Mouse (Mus musculus) midbrain, embryonic 16.5 days (tissue): ENCODE data around the gene Fgf15. TPM values are rescaled to one million over a fixed set of nuclear protein-coding genes. Genes with fewer than 3 reads are reported as not detected.
"Not testable (repeated sequence)": the region's sequence is repeated elsewhere in the genome, so short reads cannot be mapped to it uniquely, and the experiment has no call there.

Experiments
- ATAC-seq: fragments of 200-750 bp; cut with Nextera tagmentation; 2 replicates; pipeline ENCODE4 v1.8.0; 2017; ENCODE audit warnings: moderate TSS enrichment
- H3K27ac ChIP-seq: fragments of 300-500 bp; sonication (generic); 2 replicates; pipeline ENCODE4 v1.5.1; 2014; ENCODE audit warnings: mild to moderate bottlenecking, low read length, mixed read lengths
- H3K27me3 ChIP-seq: fragments of 300-500 bp; sonication (generic); 2 replicates; pipeline ENCODE4 v1.6.1; 2014; ENCODE audit warnings: low read depth, low read length, mixed read lengths; ENCODE audit not compliant: control insufficient read depth, insufficient read depth
- H3K36me3 ChIP-seq: fragments of 300-500 bp; sonication (generic); 2 replicates; pipeline ENCODE4 v1.6.1; 2014; ENCODE audit warnings: mild to moderate bottlenecking, low read length, moderate library complexity, mixed read lengths; ENCODE audit not compliant: control insufficient read depth, insufficient read depth
- H3K4me1 ChIP-seq: fragments of 300-500 bp; sonication (generic); 2 replicates; pipeline ENCODE4 v1.6.1; 2014; ENCODE audit warnings: mild to moderate bottlenecking, low read length, mixed read lengths; ENCODE audit not compliant: control insufficient read depth, insufficient read depth
- H3K4me2 ChIP-seq: fragments of 300-500 bp; sonication (generic); 2 replicates; pipeline ENCODE4 v1.6.1; 2014; ENCODE audit warnings: mild to moderate bottlenecking, low read length, mixed read lengths
- H3K4me3 ChIP-seq: fragments of 300-500 bp; sonication (generic); 2 replicates; pipeline ENCODE4 v1.5.1; 2014; ENCODE audit warnings: low read depth, mild to moderate bottlenecking, low read length, moderate library complexity, mixed read lengths
- H3K9ac ChIP-seq: fragments of 300-500 bp; sonication (generic); 2 replicates; pipeline ENCODE4 v1.6.1; 2014; ENCODE audit warnings: low read depth, low read length, mixed read lengths
- H3K9me3 ChIP-seq: fragments of 300-500 bp; sonication (generic); replicated peaks from 2 replicates; pipeline ENCODE4 v1.6.1; 2014; ENCODE audit warnings: mild to moderate bottlenecking, low read length, mixed read lengths; ENCODE audit not compliant: control insufficient read depth, poor library complexity, severe bottlenecking
- WGBS: fragments of 180-500 bp; shearing (Covaris S2); extraction: QIAGEN DNeasy Blood & Tissue Kit; methylation state at CpG from one replicate; pipeline ENCODE4 v1.1.7; 2014; 5-methylcytosine and 5-hydroxymethylcytosine counted together
- polyA plus RNA-seq: library from polyadenylated mRNA; unstranded; fragments of >200 nt; fragmentation: Nextera tagmentation; extraction: Ambion mirVana; gene quantifications from 2 replicates; pipeline ENCODE4 v1.2.1, GENCODE M21; 2015

Fgf15 gene
- polyA plus RNA-seq, 1 experiment from 2014 or later: 19.0 TPM

DNA sequence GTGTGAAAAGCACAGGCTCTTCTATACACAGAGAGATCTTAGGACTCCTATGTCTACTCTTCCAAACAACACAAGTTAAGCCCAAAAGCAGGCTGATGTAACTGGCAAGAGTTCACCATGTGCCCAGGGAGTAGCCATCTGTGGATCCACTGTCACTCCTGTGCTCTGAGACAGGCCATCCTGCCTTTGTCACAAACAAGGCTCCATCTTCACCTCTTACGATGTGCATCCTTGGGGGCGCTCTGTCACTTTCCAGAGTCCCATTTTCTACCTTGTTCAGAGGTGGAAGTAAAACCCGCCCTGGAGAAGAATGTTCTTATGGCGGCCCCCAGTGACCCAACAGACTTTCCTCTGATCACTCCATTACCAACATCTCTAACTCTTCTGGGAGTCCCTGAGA, 1.6 kb upstream of the Fgf15 start:
- no peak overlapping the region; the same call in 1 of the 2 replicates for H3K27ac ChIP-seq
- H3K9ac ChIP-seq: no peak overlapping the region

DNA sequence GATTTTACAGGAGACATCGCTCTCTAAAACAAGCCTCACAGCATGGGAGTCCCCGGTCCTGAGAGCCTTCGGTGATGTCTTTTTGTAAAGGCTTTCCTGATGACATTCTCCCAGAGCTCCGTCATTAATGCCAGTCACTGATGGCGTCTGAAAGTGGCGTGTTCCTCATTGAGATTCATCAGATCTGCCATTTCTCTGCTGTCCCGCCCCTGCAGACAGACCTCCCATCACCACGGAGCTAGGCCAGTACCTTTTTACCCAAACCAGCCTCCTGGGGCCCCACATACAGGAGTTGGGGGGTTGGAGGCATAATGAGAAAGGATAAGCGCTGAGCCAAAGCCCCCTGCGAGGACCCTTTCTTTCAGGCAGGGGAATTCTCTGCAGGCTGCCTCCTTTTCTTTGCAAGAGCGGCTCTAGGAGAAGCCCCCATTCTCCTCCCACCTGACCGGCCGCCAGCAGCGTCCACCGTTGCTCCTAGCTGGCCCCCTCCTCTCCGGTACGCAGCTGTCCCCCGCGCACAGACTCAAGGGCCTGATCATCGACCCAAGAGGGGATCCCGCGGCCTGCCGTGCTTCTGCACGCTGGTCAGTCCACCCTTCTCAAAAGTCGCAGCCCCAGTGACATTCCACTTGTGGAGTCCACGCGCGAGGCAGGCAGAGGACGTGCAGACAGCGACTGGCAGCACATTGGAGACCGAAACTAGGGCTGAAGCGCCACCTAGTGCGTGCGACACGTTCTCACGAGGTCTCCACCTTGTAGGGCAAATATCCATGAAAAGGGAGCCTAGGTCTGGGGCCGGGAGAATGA, 823 bp upstream of the Fgf15 start:
- Histone ChIP-seq H3K9ac (peak overlapping the region; percentile 55), H3K4me1 (peaks cover 21% of the 10 kb centered on the region), H3K4me3 (peak overlapping the region; percentile 49), H3K27ac (no peak overlapping the region; the same call in 1 of the 2 replicates), H3K36me3 (no peaks in the 10 kb centered on the region), H3K4me2 (peak overlapping the region; percentile 93), H3K9me3 (no peaks in the 10 kb centered on the region), H3K27me3 (peaks cover 17% of the 10 kb centered on the region)
- peak; percentile 83 for ATAC-seq
- under 1% methylated on average over 37 of the region's 37 CpGs for WGBS

More for the DNA sequence above, 1.6 kb upstream of the Fgf15 start:
- no peaks in the 10 kb centered on the region for H3K9me3 ChIP-seq
- H3K4me3 ChIP-seq: peak overlapping the region; percentile 49
- 1% methylated on average over 4 of the region's 4 CpGs for WGBS
- H3K36me3 ChIP-seq: no peaks in the 10 kb centered on the region
- H3K4me1 ChIP-seq: peaks cover 21% of the 10 kb centered on the region
- peak overlapping the region; percentile 93 for H3K4me2 ChIP-seq
- no peak for ATAC-seq
- H3K27me3 ChIP-seq: peaks cover 17% of the 10 kb centered on the region

DNA sequence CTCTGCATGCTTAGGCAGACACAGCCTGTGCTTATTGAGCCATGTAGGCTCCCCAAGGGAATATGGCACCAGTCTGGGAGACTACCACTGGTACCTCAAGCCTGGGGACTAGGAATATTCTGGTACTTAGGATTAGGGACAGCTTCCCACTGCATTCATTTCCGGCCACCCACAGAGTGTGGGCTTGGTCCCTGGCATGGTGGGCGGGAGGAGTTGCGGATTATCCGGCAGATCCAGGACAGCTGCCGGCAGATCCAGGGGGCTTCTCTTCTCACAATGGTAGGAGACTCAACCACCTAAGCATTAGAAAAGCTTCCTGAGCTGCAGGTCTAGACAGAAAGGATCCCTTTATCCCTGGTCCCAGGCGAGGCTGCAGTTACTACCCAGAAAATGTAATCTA, 2.2 kb downstream of the Fgf15 start:
- H3K4me3 ChIP-seq: no peak overlapping the region; the same call in 1 of the 2 replicates
- H3K9me3 ChIP-seq: no peaks in the 10 kb centered on the region
- peaks cover 17% of the 10 kb centered on the region for H3K27me3 ChIP-seq
- H3K4me2 ChIP-seq: peak overlapping the region; percentile 3; the same call in 1 of the 2 replicates
- 19% methylated on average over 6 of the region's 6 CpGs for WGBS
- no peak overlapping the region for H3K27ac ChIP-seq
- H3K9ac ChIP-seq: no peak overlapping the region
- no peak for ATAC-seq
- H3K36me3 ChIP-seq: no peaks in the 10 kb centered on the region
- peaks cover 21% of the 10 kb centered on the region for H3K4me1 ChIP-seq

DNA sequence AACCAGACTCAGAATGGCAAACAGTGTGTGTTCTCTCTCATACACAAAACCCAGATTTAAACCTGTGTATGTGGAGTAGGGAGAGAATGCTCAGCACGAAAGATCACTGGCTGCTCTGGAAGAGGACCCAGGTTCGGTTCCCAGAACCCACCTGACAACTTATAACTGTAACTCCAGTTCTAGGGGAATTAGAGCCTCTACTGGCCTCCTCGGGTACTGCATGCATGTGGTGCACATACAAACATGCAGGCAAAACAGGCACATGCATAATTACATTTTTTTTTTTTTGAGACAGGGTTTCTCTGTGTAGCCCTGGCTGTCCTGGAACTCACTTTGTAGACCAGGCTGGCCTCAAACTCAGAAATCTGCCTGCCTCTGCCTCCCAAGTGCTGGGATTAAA, 9.2 kb downstream of the Fgf15 start:
- H3K27me3 ChIP-seq, H3K9me3 ChIP-seq, H3K9ac ChIP-seq, H3K4me2 ChIP-seq, H3K36me3 ChIP-seq, ATAC-seq, H3K4me1 ChIP-seq, H3K4me3 ChIP-seq, H3K27ac ChIP-seq: not testable (repeated sequence)
- WGBS: 94% methylated on average over 3 of the region's 3 CpGs

DNA sequence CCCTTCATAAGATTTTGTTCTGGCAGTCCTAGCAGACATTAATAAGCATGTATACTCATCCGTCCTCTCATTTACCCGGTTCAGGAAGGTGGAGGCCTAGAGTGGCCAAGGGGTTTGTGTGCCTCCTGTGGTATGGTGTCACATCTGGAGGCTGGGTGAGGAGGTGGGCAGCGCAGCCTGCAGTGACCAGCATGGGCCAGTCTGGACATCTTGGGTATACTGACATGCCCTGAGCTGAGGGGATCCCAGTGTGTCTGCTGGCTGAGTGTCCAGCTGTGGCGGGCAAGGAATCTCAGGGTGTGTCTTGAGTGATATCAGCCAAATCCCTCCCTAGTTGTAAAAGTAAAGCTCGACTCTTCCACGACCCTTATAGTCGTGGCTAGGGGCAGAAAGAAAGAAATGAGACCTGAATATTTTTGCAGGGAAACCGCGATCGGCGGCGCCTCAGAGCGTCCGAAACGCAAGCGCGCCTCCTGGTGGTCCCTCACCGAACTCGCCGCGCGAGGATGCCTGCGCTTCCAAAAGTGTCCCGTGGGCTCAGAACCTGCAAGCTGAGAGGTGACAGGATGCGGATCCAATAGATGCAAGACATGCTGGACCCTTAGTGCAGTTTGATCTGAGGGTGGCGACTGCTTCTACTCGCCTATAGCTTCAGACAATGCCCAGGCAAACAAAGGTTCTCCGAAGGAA, 10.5 kb downstream of the Fgf15 start:
- peak; percentile 59; the same call in 1 of the 2 replicates for ATAC-seq
- Histone ChIP-seq H3K36me3 (no peaks in the 10 kb centered on the region), H3K9me3 (no peaks in the 10 kb centered on the region), H3K27me3 (no peaks in the 10 kb centered on the region), H3K9ac (0 out of 2 replicates have a peak overlapping the region, but pooled peaks have one; percentile 41), H3K4me3 (peak overlapping the region; percentile 13; the same call in 1 of the 2 replicates), H3K27ac (no peak overlapping the region), H3K4me1 (no peaks in the 10 kb centered on the region), H3K4me2 (peak overlapping the region; percentile 50)
- 11% methylated on average over 28 of the region's 28 CpGs for WGBS

DNA sequence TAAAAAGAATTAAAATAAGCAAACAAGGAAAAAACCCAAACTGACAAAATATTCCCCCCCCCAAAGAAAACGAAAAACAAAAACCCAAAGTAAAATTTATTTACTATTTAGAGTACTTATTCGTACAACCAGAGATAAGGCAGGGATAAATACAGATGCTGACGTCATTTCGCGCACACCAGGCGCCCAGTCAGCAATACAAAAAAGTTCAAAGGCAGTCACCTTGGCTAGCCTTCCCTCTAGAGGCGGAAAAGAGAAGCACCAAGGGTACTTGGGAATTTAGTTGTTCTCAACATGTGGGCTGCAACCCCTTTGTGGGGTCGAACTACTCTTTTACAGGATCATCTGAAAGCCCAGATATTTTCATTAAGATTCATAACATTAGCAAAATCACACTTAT, 11.5 kb downstream of the Fgf15 start:
- Histone ChIP-seq H3K9ac (no peak overlapping the region), H3K4me3 (no peak overlapping the region), H3K27me3 (no peaks in the 10 kb centered on the region), H3K4me1 (no peaks in the 10 kb centered on the region), H3K36me3 (no peaks in the 10 kb centered on the region), H3K27ac (no peak overlapping the region), H3K9me3 (no peaks in the 10 kb centered on the region), H3K4me2 (no peak overlapping the region)
- no peak for ATAC-seq
- 16% methylated on average over 8 of the region's 8 CpGs for WGBS

DNA sequence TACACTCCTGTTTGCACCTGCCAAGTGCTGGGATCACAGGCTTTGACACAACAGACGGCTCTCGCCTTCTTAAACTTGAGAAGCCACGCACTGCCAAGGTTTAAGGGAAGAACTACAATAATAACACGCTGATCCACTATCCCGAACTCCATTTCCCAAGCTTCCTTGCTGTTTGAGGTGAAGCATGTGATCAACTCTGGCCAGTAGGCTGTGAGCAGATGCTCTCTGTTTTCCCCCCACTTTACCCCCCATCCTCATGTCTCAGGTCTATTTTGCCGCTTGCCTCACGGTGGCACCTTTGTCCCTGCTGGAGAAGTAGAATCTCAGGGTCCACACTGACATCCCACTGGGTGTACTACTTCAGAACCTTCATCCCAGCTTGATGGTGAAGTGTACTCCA, 12.4 kb downstream of the Fgf15 start:
- Histone ChIP-seq H3K27ac (no peak overlapping the region), H3K4me3 (no peak overlapping the region), H3K4me2 (peak overlapping the region; percentile 29; the same call in 1 of the 2 replicates), H3K27me3 (no peaks in the 10 kb centered on the region), H3K9me3 (no peaks in the 10 kb centered on the region), H3K9ac (no peak overlapping the region), H3K4me1 (no peaks in the 10 kb centered on the region), H3K36me3 (no peaks in the 10 kb centered on the region)
- WGBS: 28% methylated on average over 7 of the region's 7 CpGs
- ATAC-seq: peak; percentile 68

DNA sequence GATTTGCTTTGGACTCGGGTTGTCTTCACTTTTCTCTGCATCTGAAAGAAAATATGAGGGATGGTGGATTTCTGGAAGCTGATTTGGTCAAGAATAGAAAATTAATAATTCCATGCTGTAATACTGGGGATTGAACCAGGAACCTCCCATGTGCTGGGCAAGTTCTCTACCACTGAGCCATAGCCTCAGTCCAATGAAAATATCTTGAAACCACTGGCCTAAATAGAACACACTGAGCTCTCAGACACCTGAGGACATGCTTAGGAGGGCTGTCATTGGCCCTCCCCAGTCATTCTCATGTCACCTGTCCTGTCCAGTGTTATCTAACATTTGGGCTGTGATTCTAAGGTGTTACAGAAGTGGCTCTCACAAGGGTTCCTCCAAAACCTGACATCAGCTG, 14.8 kb downstream of the Fgf15 start:
- no peak overlapping the region for H3K27ac ChIP-seq
- H3K9me3 ChIP-seq: no peaks in the 10 kb centered on the region
- H3K4me1 ChIP-seq: peaks cover 6% of the 10 kb centered on the region
- no peaks in the 10 kb centered on the region for H3K36me3 ChIP-seq
- no peak overlapping the region for H3K4me3 ChIP-seq
- ATAC-seq: no peak
- 93% methylated on average over 1 of the region's 1 CpGs for WGBS
- no peaks in the 10 kb centered on the region for H3K27me3 ChIP-seq
- H3K4me2 ChIP-seq: no peak overlapping the region
- H3K9ac ChIP-seq: no peak overlapping the region

DNA sequence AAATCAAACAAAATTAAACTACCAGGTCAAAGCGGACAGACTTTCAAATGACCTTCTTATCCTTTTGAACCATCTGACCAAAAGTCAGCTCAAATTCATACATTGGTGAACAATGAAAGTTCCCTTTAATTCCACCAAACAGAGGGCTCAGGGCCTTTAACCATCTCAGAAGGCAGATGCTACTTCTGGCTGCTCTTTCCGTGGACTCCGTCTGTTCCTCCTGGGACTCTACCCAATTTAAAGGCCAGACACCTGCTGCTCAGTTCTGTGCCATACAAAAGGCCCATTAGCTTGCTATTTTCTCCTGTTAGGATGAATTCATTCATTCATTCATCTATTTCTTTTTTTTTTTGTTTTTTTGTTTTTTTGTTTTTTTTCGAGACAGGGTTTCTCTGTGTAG, 16.6 kb downstream of the Fgf15 start:
- Histone ChIP-seq H3K4me1 (peaks cover 11% of the 10 kb centered on the region), H3K9ac (no peak overlapping the region), H3K4me3 (no peak overlapping the region), H3K36me3 (no peaks in the 10 kb centered on the region; the same call in 1 of the 2 replicates), H3K27ac (no peak overlapping the region), H3K4me2 (no peak overlapping the region), H3K9me3 (no peaks in the 10 kb centered on the region), H3K27me3 (no peaks in the 10 kb centered on the region)
- no peak for ATAC-seq
- WGBS: 64% methylated on average over 4 of the region's 4 CpGs
